Mouse (Mus musculus) hindlimb bud, embryonic 11.5 days (tissue): ENCODE measurements around the gene Vmp1.

Experiments
- DNase-seq: peaks from one replicate; pipeline ENCODE4 v3.0.0-alpha.2; 2012; ENCODE audit warnings: low read depth, low spot score; ENCODE audit errors: extremely low spot score

Gene Vmp1

GRCm38 (mm10) chr11:86637697-86638096 is 45.9 kb downstream of the Vmp1 start:
- DNase-seq: no peak

DNA sequence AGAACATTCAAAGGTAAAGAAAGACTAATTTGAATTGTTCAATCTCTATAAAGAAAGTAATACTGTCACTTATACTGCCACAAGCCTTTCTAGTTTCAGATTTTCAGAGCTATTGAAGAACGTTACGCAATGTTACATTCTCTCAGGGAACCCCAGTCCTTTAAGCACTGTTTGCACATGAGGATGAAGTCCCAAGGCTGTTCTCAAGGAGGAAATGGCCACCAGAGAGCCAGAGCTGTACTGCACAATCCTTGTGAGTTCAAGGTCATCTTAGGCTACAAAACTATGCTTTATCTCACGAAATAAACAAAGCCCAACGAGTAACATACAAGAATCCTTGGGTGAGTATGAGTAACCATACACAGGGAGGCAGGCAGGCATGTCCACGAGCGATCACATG is 49.2 kb downstream of the Vmp1 start:
- DNase-seq: no peak

DNA sequence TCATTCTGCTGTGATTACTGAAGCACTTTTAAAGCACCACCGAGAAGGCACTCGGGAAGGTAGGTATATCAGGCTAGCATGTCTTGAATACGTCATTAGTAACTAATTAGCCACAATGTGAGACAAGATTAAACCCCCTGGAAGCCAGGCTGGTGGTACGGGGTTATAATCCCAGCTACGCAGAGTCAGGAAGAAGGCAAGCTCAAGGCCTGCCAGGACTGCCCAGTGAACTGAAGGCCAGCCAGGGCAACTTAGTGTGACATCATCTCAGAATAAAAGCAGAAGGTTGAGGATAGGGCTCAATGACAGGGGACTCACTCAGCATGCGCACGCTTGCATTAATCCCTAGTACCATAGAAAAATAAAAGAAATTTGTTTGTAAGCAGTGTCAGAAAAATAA is 53.7 kb downstream of the Vmp1 start:
- no peak for DNase-seq

DNA sequence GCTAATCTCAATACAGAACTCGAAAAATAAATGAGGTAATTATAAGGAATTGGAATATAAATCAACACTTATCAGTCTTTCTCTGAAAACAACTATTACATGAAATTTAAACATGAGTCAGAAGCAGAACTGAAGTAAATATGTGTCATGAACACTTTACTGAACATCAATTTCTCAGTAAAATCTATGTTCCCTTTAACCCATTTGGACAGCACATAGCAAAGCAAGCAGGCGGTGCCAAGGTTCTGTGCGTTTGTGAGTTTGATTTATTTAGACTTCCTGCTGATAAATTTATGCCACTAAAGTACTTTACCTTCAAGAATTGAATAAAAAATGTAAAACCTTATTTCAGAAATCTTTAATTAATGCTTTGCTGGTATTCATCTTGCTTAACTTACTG is 54.2 kb downstream of the Vmp1 start:
- no peak for DNase-seq

DNA sequence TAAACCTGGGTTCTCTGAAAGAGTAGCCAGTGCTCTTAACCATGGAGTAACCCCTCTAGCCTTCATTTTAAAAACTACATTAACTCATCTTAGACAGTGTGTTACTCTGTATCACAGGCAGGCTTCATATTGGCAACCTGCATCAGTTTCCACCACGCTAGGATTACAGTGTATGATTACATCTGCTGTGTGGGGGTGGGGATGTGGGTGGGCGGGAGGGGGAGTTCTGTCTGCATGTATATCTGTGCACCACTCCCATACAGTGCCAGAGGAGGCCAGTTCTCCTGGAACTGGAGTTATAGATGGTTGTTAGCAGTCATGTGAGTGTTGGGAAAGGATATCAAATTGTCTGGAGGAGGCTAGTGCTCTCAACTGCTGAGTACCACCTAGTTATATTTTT is 55.2 kb downstream of the Vmp1 start:
- no peak for DNase-seq

- no peak for DNase-seq
Observed at GRCm38 (mm10) chr11:86627649-86628048, 56.0 kb downstream of the Vmp1 start.

- no peak for DNase-seq
Observed at GRCm38 (mm10) chr11:86626714-86627113, 56.9 kb downstream of the Vmp1 start.

DNA sequence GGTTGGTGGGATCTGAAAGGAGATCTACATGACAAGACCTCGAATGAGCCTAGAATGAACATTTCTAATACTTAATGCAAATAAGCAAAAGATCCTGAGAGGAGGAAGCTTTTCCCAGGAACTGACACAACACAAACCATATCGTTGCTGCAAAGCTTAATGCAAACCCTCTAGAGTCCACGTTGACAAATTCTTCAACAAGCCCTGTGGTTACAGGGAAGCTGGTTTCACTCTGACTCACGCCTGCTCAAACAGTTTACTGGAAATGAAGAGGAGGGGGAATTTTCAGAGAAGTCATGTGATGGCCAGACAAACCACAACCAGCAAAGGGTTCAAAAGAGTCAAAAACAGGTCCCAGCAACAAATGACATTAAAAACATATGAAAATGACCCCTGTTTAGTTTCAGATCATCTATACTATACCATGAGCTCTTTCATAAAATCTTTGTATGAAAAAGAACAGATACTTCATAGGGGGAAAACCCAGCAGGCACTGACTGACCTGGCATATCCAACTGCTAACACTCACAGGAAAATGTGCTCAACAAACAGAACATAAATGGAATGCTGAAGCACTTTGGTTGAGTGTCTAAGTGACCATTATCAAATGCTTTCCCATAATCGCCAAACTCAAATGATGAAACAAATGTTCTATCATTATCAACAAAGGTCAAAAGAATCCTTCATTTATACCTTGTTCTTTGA is 59.2 kb downstream of the Vmp1 start:
- no peak for DNase-seq

GRCm38 (mm10) chr11:86623402-86624010 is 60.1 kb downstream of the Vmp1 start:
- DNase-seq: no peak

DNA sequence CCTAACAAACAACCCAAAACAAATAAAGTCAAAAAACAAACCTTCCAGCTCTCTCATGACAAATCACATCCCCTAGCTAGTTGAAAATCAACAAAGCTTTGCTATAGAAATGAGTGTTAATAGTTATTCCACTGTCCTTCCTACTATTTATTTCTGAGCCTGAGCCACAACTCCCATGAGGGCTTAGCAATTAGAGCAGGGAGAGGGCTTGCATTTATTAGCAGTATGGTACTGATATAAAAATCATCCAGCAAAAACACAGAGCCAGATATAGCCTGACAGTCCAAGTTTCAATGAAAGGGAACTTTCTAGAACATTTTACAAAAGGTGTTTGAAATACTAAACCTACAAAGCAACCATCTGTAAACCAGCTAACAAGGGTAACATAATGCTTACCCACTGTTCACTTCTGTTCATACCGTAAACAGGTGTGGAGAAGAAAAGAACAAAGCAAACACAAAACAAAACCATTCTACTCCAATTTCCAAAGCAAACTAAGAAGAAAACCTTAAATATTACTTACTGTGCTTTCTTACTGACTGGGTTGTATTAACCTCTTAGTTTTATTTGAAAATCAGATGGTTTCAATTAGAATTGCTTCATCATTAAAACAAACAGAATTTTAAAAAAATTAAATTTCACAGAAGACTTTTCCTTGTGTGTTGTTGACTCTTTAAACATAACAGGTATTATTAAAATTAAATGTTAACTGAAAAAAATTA is 61.3 kb downstream of the Vmp1 start:
- no peak for DNase-seq

DNA sequence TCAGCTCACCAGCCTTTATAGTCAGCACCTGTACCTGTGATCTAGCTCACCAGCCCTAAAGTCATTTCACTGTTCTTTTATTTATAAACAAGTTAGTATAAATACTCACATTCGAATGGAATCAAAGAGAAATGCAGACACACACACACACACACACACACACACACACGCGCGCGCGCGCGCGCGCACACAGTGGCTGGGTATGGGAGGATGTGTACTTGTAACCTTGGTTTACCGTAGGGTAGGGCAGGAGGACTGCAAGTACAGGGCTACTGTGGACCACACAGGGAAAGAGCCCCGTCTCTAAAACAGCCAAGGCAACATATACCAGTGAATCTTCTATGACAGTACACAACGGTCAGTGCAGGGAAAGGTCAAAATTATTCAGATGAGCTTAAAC is 62.5 kb downstream of the Vmp1 start:
- no peak for DNase-seq

GRCm38 (mm10) chr11:86618548-86619335 is 64.9 kb downstream of the Vmp1 start:
- no peak for DNase-seq

DNA sequence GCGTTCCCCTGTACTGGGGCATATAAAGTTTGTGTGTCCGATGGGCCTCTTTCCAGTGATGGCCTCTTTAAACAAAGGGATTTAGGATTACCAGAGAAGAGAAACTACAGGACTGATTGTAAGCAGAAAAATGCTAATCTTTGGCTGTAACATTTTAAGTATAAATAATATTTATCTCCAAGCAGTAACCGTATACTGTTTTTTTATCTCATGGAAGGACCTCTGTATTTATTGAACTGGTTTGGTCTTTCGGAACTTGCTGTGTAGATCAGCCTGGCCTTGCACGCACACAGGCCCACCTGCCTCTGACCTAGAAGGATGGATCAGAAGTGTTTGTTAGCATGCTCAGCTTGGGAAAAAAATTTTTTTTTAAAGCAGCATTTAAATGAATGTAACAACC is 69.0 kb downstream of the Vmp1 start:
- no peak for DNase-seq

DNA sequence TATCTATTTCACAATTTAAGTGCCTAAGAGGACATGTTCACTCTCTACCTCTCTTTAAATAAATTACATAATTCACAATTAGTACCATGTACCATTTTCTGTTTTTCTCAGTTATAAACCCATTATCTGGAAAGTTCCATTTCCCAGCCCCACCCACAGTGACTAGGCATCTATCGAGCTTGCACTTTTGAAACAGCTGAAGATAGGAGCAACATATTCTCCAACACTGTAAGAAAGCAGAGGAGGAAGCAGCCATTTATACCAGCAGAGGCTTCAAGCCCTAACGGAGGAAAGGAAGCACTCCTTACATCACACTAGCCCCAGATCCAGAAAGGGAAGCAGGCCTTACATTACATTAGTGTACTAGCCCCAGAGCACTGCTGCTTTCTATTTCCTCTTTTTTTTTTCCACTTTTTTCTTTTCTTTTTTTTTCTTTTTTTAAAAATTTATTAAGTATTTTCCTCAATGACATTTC is 69.5 kb downstream of the Vmp1 start:
- no peak for DNase-seq

DNA sequence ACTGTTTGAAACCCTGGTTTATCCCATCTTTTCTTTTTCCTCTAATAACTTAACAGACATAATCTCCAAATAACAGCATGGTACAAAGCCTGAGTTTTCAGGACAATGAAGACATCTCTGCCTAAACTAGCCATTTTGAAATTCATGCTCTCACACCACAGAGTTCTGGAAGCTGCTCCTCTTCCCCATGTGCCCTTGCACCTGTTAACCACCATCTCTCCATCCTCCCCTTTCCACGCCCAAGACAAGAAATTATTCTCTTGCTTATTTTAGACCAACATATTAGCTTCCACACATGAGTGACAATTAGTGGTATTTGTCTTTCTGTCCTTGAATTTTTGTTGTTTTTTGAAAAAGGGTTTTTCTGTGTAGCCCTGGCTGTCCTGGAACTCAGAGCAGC is 71.6 kb downstream of the Vmp1 start:
- no peak for DNase-seq

- DNase-seq: no peak
Observed at GRCm38 (mm10) chr11:86610239-86610638, 73.4 kb downstream of the Vmp1 start.

- DNase-seq: no peak
Observed at GRCm38 (mm10) chr11:86607808-86608350, 75.8 kb downstream of the Vmp1 start.

DNA sequence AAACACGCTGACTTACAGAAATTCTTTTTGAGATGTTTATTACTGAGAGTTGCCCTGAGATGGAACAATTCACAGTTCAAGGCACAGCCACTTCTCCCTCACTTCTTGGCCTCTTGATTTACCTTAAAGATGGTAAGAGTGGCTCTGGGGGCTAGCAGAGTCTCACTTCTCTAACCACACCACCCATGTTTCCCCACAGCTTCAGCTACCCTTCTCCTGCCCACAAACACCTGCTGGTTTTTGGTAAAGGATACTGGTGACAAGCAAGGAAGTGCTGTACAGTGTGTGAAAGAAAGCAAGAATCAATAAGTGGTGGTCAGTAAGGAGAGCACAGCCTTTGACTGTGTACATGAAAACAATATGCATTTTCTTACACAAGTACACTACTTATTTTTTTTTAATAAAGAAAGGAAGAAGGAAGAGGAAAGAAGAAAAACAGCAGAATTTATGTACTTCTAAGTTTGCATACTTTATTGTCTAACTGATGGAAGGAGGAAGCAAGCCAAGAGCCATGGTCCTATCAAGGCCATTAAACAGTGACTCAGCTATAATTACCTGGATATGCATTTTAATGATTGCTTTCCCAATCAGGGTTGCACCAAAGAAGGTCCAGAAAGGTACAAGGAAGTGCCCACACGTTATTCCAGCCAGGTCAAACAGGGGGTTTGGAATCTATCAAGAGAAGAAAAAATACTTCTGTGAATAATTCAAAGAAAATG is 76.9 kb downstream of the Vmp1 start:
- no peak for DNase-seq

DNA sequence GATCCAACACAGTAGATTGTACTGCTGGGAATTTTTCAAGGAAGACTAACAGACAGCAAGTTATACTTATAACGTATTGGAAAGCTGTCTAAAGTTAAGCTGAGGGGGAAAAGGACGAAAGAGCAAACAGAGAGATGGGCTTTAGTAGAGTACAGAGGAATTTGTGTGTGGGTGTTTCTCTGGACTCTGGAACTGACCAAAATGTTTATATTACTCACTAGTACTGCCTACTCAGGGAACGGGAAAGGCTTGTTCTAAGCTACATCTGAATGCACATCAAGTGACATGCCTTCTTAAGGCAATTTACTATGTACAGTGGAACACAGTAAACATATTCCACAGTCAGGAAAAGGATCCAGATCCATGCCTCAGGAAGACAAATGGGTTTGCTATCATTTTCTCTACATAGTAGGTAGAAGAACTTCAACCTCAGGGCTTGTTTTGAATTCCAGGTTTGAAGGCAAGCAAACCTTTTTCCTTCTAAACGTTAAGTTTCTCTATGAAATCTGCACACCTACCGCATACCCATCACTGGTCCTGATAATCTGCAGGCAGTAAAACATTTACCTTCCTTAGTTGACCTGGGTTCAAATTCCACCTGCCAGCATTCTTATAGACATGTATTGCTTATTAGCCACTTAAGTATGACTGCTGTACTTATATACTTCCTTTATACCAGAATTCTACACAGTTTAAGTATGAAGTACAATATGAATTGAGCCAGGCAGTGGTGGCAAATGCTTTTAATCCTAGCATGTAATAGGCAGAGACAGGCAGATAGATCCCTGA is 78.7 kb downstream of the Vmp1 start:
- no peak for DNase-seq

DNA sequence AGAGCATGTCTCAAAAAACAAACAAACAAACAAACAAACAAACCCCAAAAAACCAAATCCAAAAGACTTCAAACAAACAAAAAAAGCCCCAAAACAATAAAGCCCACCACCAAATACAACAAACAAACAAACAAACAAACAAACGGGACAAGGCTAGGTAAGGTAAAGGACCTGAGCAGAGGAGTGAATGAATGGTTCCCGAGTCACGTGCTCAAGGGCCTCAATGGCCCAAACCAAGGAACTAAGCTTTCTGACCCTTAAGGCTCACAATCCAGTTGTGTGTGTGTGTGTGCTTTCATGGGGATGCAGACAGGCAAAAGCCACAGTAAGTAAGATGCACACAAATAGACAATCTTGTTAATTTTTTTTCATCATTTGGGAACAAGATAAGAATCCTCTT is 79.3 kb downstream of the Vmp1 start:
- no peak for DNase-seq
